Mouse (Mus musculus) embryonic fibroblast, embryonic 13.5 days (primary cell): ENCODE data around the gene Wwox.

Source experiments
- CTCF ChIP-seq: IDR thresholded peaks from 2 replicates; pipeline ENCODE4 v1.5.1; 2011; ENCODE audit warnings: mild to moderate bottlenecking, control low read depth, low read length, moderate library complexity, borderline replicate concordance; ENCODE audit not compliant: insufficient read depth
- POLR2A ChIP-seq: IDR thresholded peaks from 2 replicates; pipeline ENCODE4 v1.6.1; 2011; ENCODE audit warnings: low read depth, mild to moderate bottlenecking, control low read depth, low read length, moderate library complexity

GRCm38 (mm10) chr8:114959406-114959805 is 520.0 kb downstream of the Wwox start:
- TF ChIP-seq CTCF (no peak), POLR2A (no peak)
